Mouse (Mus musculus) testis, postnatal 10 days (tissue): ENCODE data around the gene Sgtb.

Experiments used
- DNase-seq: peaks from one replicate; pipeline ENCODE4 v3.0.0; 2021; ENCODE audit warnings: low spot score

Gene Sgtb

GRCm38 (mm10) chr13:104179176-104179888, 69.8 kb downstream of the Sgtb start:
- no peak for DNase-seq

GRCm38 (mm10) chr13:104187357-104187756, 77.8 kb downstream of the Sgtb start:
- DNase-seq = no peak
